Mouse (Mus musculus) E14TG2a.4 (cell line): ENCODE measurements around the gene Lrrc17.

Experiments
- H3K27me3 ChIP-seq: 2 replicates; pipeline ENCODE4 v1.6.1; 2014; ENCODE audit warnings: low read length, control low read depth; ENCODE audit not compliant: insufficient read depth
- H3K36me3 ChIP-seq: 2 replicates; pipeline ENCODE4 v1.6.1; 2014; ENCODE audit warnings: low read length, control low read depth; ENCODE audit not compliant: insufficient read depth
- H3K4me1 ChIP-seq: replicated peaks from 2 replicates; pipeline ENCODE4 v1.6.1; 2014; ENCODE audit warnings: low read depth, low read length, control low read depth
- H3K4me3 ChIP-seq: replicated peaks from 2 replicates; pipeline ENCODE4 v1.5.1; 2014; ENCODE audit warnings: mild to moderate bottlenecking, low read length
- H3K9me3 ChIP-seq: 2 replicates; pipeline ENCODE4 v1.6.1; 2014; ENCODE audit warnings: low read length, control low read depth
- CTCF ChIP-seq: conservative IDR thresholded peaks from 2 replicates; pipeline ENCODE4 v1.5.1; 2014; ENCODE audit warnings: low read length
- NANOG ChIP-seq: IDR thresholded peaks from 2 replicates; pipeline ENCODE4 v1.6.1; 2014; ENCODE audit warnings: borderline replicate concordance, low read length, mixed read lengths
- POU5F1 ChIP-seq: IDR thresholded peaks from 2 replicates; pipeline ENCODE4 v1.6.1; 2014; ENCODE audit warnings: low read length, borderline replicate concordance

Lrrc17 gene

DNA sequence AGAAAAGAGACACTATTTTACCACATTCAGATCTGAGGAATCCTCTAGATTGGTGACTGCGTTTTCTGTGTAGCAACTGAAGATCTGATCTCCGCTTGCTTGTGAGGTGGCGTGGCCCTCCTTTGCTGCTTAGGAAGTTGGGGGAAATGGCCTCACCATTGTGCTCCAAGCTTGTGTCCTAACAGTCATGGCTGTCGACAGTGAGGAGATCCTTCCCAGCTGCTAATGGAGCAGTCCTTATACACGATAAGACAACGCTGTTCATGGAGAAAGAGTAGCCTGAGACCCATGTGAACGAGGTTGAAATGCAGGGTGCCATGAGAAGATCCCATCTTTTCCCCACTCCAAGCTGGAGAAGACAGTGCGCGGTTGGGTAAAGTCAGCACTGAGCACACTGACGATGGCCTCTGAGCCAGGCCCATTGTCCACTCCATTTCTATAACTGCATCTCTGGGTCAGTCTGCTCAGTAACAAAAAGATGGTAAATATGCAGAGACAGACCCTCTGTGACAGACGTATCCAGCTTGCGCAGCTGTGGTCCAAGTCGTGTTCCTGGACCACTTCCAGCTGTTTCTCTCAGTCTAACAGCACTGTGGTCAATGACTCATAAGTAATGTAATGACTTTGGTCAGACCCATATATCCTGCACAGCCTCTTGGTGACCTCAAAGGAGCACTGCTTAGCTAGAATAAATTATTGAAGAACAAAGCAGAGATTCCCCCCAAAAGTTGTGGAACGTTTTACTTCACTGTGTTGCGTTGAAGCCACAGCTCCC is 15.1 kb upstream of the Lrrc17 start:
- Histone ChIP-seq H3K36me3 (no peaks in the 10 kb centered on the region), H3K4me3 (no peak overlapping the region), H3K27me3 (no peaks in the 10 kb centered on the region), H3K9me3 (peaks cover 6% of the 10 kb centered on the region; the same call in 1 of the 2 replicates), H3K4me1 (no peaks in the 10 kb centered on the region)
- TF ChIP-seq POU5F1 (no peak), CTCF (no peak), NANOG (no peak)

DNA sequence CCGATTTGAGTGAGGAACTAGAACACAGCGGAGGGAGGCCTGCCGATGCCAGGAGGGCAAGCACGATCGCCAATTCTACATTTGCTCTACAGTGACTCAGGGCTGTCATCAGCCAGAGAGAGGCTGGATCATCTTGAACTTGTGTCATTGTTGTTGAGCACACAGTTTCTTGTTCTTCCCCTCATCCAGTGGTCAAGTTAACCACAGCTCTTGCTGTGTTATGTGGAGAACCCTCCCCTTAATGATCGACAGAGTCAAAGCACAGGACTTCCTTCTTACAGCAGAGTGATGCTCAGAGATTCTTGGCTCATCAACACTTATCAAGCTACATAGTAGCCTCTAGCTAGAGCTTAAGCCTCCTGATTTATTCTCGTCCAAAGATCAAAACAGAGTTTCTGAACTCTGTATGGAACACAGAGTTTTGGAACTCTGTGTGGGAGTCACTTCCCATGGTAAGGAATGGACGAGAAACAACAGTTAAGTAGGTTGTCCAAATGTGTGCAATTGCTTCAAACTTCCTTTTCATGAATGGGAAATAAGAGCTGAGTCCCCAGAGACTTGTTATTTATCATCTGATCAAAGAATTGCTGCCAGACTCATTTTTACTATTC is 14.1 kb upstream of the Lrrc17 start:
- Histone ChIP-seq H3K27me3 (no peaks in the 10 kb centered on the region), H3K4me1 (no peaks in the 10 kb centered on the region), H3K9me3 (peaks cover 6% of the 10 kb centered on the region; the same call in 1 of the 2 replicates), H3K36me3 (no peaks in the 10 kb centered on the region), H3K4me3 (no peak overlapping the region)
- no peak for TF ChIP-seq POU5F1
- TF ChIP-seq CTCF: no peak
- TF ChIP-seq NANOG: no peak

DNA sequence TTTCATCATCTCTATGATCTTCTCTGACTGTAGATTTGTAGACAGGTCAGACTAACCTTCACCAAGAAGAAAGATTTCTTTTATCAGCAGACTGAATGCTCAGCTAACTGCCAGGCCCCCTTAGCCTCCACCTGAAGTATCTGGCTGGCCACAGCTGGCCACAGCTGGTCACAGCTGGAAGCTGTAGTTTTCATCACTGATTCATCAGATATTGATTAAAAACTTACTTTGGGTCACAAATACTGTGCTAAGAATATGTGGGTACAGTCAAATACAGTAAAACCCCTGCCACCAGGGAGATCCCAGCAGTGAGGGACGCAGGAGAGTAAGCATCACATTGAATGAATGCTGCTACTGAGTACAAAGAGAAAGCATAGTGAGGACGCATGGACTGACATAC is 11.2 kb upstream of the Lrrc17 start:
- H3K36me3 ChIP-seq: no peaks in the 10 kb centered on the region
- H3K4me3 ChIP-seq: no peak overlapping the region
- peaks cover 6% of the 10 kb centered on the region; the same call in 1 of the 2 replicates for H3K9me3 ChIP-seq
- TF ChIP-seq POU5F1 (no peak), NANOG (no peak), CTCF (no peak)
- no peaks in the 10 kb centered on the region for H3K27me3 ChIP-seq
- no peaks in the 10 kb centered on the region for H3K4me1 ChIP-seq

DNA sequence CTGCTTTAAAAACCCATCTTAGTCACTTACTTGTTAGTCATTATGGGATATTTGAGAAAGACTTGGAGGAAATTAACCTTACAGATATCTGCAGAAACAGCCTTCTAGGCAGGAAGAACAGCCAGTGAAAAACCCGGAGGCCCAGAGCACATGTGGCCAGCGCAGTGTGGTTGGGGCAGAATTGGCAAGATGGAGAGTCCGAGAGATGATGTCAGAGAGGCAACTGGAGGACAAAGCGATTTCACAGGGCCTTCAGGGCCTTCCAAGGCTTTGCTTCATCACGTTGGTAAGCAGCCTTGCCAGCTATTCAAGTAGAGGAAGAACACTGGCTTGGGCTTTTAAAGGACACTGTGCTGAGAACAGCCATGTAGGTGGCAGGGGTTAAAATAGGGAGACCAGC is 10.4 kb upstream of the Lrrc17 start:
- no peak for TF ChIP-seq POU5F1
- TF ChIP-seq CTCF: no peak
- TF ChIP-seq NANOG: no peak
- H3K4me1 ChIP-seq: no peaks in the 10 kb centered on the region
- H3K36me3 ChIP-seq: no peaks in the 10 kb centered on the region
- no peak overlapping the region for H3K4me3 ChIP-seq
- no peaks in the 10 kb centered on the region for H3K27me3 ChIP-seq
- peaks cover 6% of the 10 kb centered on the region; the same call in 1 of the 2 replicates for H3K9me3 ChIP-seq

DNA sequence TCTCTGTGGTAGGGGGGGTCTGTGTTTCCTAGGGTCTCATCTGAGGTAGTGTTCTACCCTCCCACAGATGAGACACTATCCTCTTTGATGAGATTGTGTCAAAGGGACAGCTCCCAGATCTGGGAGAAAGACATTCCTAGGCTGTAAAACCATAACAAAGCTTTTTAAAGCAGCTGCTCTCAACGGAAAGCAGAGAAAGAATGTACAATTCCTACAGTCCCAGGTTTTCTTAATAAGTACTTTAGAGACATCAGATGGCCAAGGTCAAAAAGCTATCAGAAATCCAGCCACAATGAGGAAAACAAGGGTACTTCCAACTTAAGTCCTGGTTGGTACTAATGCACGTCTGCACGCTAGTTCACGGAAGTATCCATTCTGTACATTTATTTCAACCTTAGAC is 1.1 kb upstream of the Lrrc17 start:
- H3K4me3 ChIP-seq: no peak overlapping the region
- TF ChIP-seq NANOG: peak; percentile 15; the same call in 1 of the 2 replicates
- no peak for TF ChIP-seq POU5F1
- H3K4me1 ChIP-seq: no peaks in the 10 kb centered on the region
- H3K9me3 ChIP-seq: no peaks in the 10 kb centered on the region
- no peaks in the 10 kb centered on the region for H3K27me3 ChIP-seq
- H3K36me3 ChIP-seq: no peaks in the 10 kb centered on the region

DNA sequence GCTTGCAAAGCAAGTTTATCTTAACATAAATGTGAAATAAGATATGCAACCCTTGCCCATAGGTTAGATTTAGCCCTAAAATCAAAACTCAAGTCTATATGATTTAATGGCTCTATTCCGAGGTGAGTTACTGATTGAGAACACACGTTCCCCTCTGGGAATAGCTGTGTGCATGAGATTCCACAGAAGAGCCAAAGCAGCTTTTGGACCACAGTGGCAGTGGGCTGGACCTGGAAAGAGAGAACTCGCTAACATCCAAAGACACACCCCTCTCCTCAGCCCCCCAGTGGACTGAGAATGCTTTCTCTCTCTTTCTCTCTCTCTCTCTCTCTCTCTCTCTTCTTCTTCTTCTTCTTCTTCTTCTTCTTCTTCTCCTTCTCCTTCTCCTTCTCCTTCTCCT is 1.5 kb downstream of the Lrrc17 start:
- TF ChIP-seq POU5F1 (no peak), CTCF (no peak), NANOG (no peak)
- H3K36me3 ChIP-seq: no peaks in the 10 kb centered on the region
- H3K4me3 ChIP-seq: no peak overlapping the region
- H3K27me3 ChIP-seq: no peaks in the 10 kb centered on the region
- H3K9me3 ChIP-seq: no peaks in the 10 kb centered on the region
- 0 out of 2 replicates have a peak, but pooled peaks cover 7% of the 10 kb centered on the region for H3K4me1 ChIP-seq

DNA sequence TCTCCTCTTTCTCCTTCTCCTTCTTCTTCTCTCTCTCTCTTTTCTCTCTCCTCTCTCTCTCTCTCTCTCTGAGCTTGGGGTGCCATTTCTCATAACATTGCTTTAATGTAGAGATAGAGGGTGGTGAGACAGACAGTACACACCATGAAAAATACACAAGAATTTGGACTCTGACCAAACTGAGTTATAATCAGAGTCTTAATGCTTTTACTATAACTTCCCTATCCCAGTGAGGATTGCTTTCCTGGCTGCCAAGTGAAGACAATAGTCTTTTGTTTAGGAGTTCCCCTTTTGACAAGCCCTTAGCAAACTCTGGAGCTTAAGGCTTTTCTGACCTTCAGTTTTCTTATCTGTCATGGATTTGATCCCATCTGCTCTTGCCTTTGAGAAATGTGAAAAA is 1.9 kb downstream of the Lrrc17 start:
- Histone ChIP-seq H3K9me3 (no peaks in the 10 kb centered on the region), H3K4me3 (no peak overlapping the region), H3K36me3 (no peaks in the 10 kb centered on the region), H3K4me1 (0 out of 2 replicates have a peak, but pooled peaks cover 7% of the 10 kb centered on the region), H3K27me3 (no peaks in the 10 kb centered on the region)
- TF ChIP-seq NANOG (no peak), CTCF (no peak), POU5F1 (no peak)

DNA sequence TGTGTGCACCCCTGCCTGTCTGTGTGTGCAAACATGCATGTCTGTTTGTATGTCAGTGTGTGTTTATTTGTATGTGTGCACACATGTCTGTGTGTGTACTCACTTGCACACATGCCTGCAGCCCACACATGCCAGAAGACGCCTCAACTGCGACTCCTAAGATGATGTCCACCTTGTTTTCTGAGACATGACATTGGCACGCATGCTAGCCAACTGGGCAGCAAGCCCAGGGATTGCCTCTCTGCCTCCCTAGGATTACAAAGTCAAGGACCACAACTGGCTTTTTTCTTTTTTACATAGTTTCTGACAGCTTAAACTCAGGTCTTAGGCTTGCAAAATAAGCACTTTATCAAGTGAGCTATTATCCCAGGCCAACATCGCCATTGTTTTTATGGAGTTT is 2.4 kb downstream of the Lrrc17 start:
- no peaks in the 10 kb centered on the region for H3K27me3 ChIP-seq
- no peaks in the 10 kb centered on the region for H3K9me3 ChIP-seq
- no peak overlapping the region for H3K4me3 ChIP-seq
- 0 out of 2 replicates have a peak, but pooled peaks cover 7% of the 10 kb centered on the region for H3K4me1 ChIP-seq
- no peaks in the 10 kb centered on the region for H3K36me3 ChIP-seq
- TF ChIP-seq CTCF (no peak), NANOG (no peak), POU5F1 (no peak)

DNA sequence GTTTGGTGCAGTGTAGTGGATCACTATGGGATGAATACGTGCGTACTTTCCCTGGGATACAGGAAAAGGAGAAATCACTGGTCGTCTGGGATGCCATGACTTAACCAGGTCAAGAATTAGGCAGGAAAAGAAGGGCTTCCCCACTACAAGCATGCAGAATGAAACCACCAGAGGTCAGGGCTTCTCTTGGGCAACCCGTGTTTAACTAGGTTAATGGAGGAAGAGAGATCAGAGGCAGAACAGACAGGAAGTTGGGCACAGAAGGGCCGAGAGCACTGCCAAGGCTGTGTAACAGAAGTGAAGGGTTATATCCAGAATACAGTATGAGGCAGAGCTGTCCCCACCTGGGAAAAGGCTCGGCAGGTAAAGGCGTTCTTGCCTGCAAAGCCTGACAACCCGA is 3.6 kb downstream of the Lrrc17 start:
- H3K4me3 ChIP-seq: no peak overlapping the region
- no peaks in the 10 kb centered on the region for H3K27me3 ChIP-seq
- TF ChIP-seq POU5F1: no peak
- no peak for TF ChIP-seq CTCF
- TF ChIP-seq NANOG: no peak
- no peaks in the 10 kb centered on the region for H3K36me3 ChIP-seq
- H3K9me3 ChIP-seq: no peaks in the 10 kb centered on the region
- 0 out of 2 replicates have a peak, but pooled peaks cover 7% of the 10 kb centered on the region for H3K4me1 ChIP-seq
